Mouse (Mus musculus) hindbrain, postnatal 0 days (tissue): ENCODE data around the gene Ak5. TPM values are rescaled to one million over a fixed set of nuclear protein-coding genes. Genes with fewer than 3 reads are reported as not detected.

Source experiments
- ATAC-seq: fragments of 200-750 bp; cut with Nextera tagmentation; 2 replicates; pipeline ENCODE4 v1.8.0; 2017; ENCODE audit warnings: mild to moderate bottlenecking, moderate TSS enrichment, moderate library complexity
- DNase-seq: peaks from one replicate; pipeline ENCODE4 v3.0.0-alpha.2; 2015; ENCODE audit warnings: low spot score
- H3K27ac ChIP-seq: fragments of 300-500 bp; sonication (generic); 2 replicates; pipeline ENCODE4 v1.5.1; 2014; ENCODE audit warnings: mild to moderate bottlenecking
- H3K27me3 ChIP-seq: fragments of 300-500 bp; sonication (generic); 2 replicates; pipeline ENCODE4 v1.6.1; 2014; ENCODE audit warnings: low read length, mixed read lengths; ENCODE audit not compliant: insufficient read depth
- H3K36me3 ChIP-seq: fragments of 300-500 bp; sonication (generic); 2 replicates; pipeline ENCODE4 v1.6.1; 2014; ENCODE audit warnings: low read length, mixed read lengths; ENCODE audit not compliant: insufficient read depth
- H3K4me1 ChIP-seq: fragments of 300-500 bp; sonication (generic); 2 replicates; pipeline ENCODE4 v1.6.1; 2014; ENCODE audit warnings: antibody characterized with exemption, low read length, mixed read lengths; ENCODE audit not compliant: insufficient read depth
- H3K4me2 ChIP-seq: fragments of 300-500 bp; sonication (generic); 2 replicates; pipeline ENCODE4 v1.6.1; 2014; ENCODE audit warnings: low read depth, mild to moderate bottlenecking, low read length, moderate library complexity, mixed read lengths
- H3K4me3 ChIP-seq: fragments of 300-500 bp; sonication (generic); 2 replicates; pipeline ENCODE4 v1.5.1; 2014; ENCODE audit warnings: low read length
- H3K9ac ChIP-seq: fragments of 300-500 bp; sonication (generic); replicated peaks from 2 replicates; pipeline ENCODE4 v1.6.1; 2014; ENCODE audit warnings: mild to moderate bottlenecking, low read length, moderate library complexity, mixed read lengths
- H3K9me3 ChIP-seq: fragments of 300-500 bp; sonication (generic); 2 replicates; pipeline ENCODE4 v1.6.1; 2016; ENCODE audit warnings: low read length, mixed read lengths
- CTCF ChIP-seq: IDR thresholded peaks from 2 replicates; pipeline ENCODE4 v1.5.1; 2016; ENCODE audit warnings: antibody characterized with exemption, control low read depth, low read depth
- WGBS: fragments of 180-500 bp; shearing (Covaris S2); extraction: QIAGEN DNeasy Blood & Tissue Kit; methylation state at CpG from one replicate; pipeline ENCODE4 v1.1.7; 2014; 5-methylcytosine and 5-hydroxymethylcytosine counted together
- polyA plus RNA-seq: library from polyadenylated mRNA; unstranded; fragments of >200 nt; fragmentation: Nextera tagmentation; extraction: Ambion mirVana; gene quantifications from 2 replicates; pipeline ENCODE4 v1.2.1, GENCODE M21; 2015
- total RNA-seq: library from RNA; depleted of rRNA; stranded (reverse); fragments of >200 nt; gene quantifications from 2 replicates; pipeline ENCODE4 v1.2.3, GENCODE M21; 2014

The Ak5 gene
- total and polyA plus RNA-seq, 2 experiments from 2014 or later: 14.8 to 18.8 TPM

GRCm38 (mm10) chr3:152651991-152652390 is 16.2 kb downstream of the Ak5 start:
- Histone ChIP-seq H3K9ac (no peak overlapping the region), H3K9me3 (no peaks in the 10 kb centered on the region), H3K36me3 (no peaks in the 10 kb centered on the region), H3K4me3 (no peak overlapping the region), H3K27ac (no peak overlapping the region), H3K4me1 (no peaks in the 10 kb centered on the region), H3K27me3 (no peaks in the 10 kb centered on the region), H3K4me2 (no peak overlapping the region)
- DNase-seq (no peak), ATAC-seq (no peak)
- TF ChIP-seq CTCF: no peak
- 80% methylated on average over 2 of the region's 2 CpGs for WGBS

- H3K4me3 ChIP-seq: no peak overlapping the region
- no peaks in the 10 kb centered on the region for H3K9me3 ChIP-seq
- no peak overlapping the region for H3K4me2 ChIP-seq
- no peaks in the 10 kb centered on the region for H3K27me3 ChIP-seq
- no peaks in the 10 kb centered on the region for H3K4me1 ChIP-seq
- ATAC-seq: no peak
- H3K27ac ChIP-seq: no peak overlapping the region
- 89% methylated on average over 5 of the region's 5 CpGs for WGBS
- no peaks in the 10 kb centered on the region for H3K36me3 ChIP-seq
- DNase-seq: no peak
- TF ChIP-seq CTCF: no peak
- no peak overlapping the region for H3K9ac ChIP-seq
Observed at GRCm38 (mm10) chr3:152644610-152645009, 23.6 kb downstream of the Ak5 start.

- Histone ChIP-seq H3K9ac (no peak overlapping the region), H3K4me1 (no peaks in the 10 kb centered on the region), H3K27me3 (no peaks in the 10 kb centered on the region), H3K9me3 (no peaks in the 10 kb centered on the region), H3K4me3 (no peak overlapping the region), H3K4me2 (no peak overlapping the region), H3K27ac (0 out of 2 replicates have a peak overlapping the region, but pooled peaks have one; percentile 7), H3K36me3 (no peaks in the 10 kb centered on the region)
- WGBS: 50% methylated on average over 10 of the region's 10 CpGs
- TF ChIP-seq CTCF: no peak
- peak; percentile 58 for DNase-seq
- no peak; the same call in none of the 2 replicates for ATAC-seq
Observed at GRCm38 (mm10) chr3:152625061-152625820, 42.9 kb downstream of the Ak5 start.

DNA sequence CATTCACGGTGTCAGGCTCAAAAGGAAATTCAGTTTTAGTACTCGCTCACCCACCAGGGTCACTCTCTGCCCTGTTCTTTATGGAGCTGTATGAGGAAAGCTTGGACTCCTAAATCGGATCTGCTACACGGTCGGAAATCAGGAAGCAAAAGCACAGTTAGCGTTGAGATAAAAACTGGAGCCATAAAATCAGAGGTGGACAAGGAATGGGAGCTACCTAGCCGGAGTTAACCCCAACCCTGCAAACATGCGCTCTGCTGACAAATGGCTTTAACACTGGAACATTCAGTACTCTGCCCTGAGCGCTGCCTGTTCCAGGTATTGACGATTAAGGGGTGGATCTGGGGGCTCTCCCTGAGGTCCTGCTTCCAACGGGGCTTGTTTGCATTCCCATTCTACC is 47.6 kb downstream of the Ak5 start:
- no peak for TF ChIP-seq CTCF
- H3K27ac ChIP-seq: no peak overlapping the region
- no peaks in the 10 kb centered on the region for H3K27me3 ChIP-seq
- DNase-seq: no peak
- no peak overlapping the region for H3K4me3 ChIP-seq
- H3K9me3 ChIP-seq: no peaks in the 10 kb centered on the region
- H3K36me3 ChIP-seq: no peaks in the 10 kb centered on the region
- no peak for ATAC-seq
- no peak overlapping the region for H3K9ac ChIP-seq
- H3K4me1 ChIP-seq: no peaks in the 10 kb centered on the region
- 30% methylated on average over 11 of the region's 11 CpGs for WGBS
- H3K4me2 ChIP-seq: no peak overlapping the region

DNA sequence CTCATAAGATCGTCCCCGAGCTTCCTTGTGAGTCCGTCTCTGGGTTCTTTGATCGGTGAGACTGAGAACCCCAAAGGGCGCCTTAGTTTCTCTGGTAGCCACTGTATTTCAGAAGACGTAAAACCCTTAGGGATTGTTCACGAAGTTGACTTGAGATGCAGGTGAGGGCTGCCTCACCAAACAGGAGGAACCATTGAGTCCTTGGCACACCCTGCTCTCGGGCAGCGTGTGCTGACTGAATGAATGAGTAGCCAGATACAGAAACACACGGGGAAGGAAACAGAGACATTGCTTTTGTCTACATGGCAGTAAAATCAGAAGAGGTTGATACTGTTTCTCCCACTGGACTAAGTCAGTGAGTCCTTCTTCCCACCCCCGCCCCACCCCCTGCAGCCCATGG is 48.1 kb downstream of the Ak5 start:
- ATAC-seq (no peak), DNase-seq (no peak)
- Histone ChIP-seq H3K9me3 (no peaks in the 10 kb centered on the region), H3K9ac (no peak overlapping the region), H3K4me2 (no peak overlapping the region), H3K27me3 (no peaks in the 10 kb centered on the region), H3K4me1 (no peaks in the 10 kb centered on the region), H3K36me3 (no peaks in the 10 kb centered on the region), H3K4me3 (no peak overlapping the region), H3K27ac (no peak overlapping the region)
- TF ChIP-seq CTCF: no peak
- WGBS: 71% methylated on average over 11 of the region's 11 CpGs

DNA sequence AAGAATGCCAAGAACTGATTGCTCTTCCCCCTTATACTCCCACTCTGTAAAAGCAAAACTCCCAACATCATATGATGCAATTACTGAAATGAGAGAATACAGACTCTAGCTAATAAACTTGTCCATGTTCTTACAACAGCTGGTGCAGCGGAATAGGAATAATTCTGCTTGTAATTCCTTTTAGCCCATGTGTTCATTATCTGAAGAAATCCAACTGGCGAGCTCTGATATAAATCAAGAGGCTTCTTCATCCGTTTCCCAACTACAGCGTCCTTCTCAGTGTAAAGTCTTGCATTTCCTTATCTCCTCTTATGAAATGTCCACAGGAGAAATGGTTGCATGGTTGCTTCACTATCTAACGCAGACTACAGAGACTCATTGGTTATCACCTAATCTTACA is 59.1 kb downstream of the Ak5 start:
- no peak overlapping the region for H3K9ac ChIP-seq
- no peaks in the 10 kb centered on the region for H3K27me3 ChIP-seq
- no peaks in the 10 kb centered on the region for H3K4me1 ChIP-seq
- H3K4me2 ChIP-seq: no peak overlapping the region
- ATAC-seq: no peak
- H3K4me3 ChIP-seq: no peak overlapping the region
- 89% methylated on average over 5 of the region's 5 CpGs for WGBS
- DNase-seq: no peak
- no peak for TF ChIP-seq CTCF
- H3K27ac ChIP-seq: no peak overlapping the region
- H3K9me3 ChIP-seq: no peaks in the 10 kb centered on the region
- no peaks in the 10 kb centered on the region for H3K36me3 ChIP-seq

GRCm38 (mm10) chr3:152605849-152606248 is 62.3 kb downstream of the Ak5 start:
- peak; percentile 53; the same call in 1 of the 2 replicates for ATAC-seq
- Histone ChIP-seq H3K9me3 (no peaks in the 10 kb centered on the region), H3K4me3 (no peak overlapping the region), H3K27ac (no peak overlapping the region), H3K9ac (no peak overlapping the region), H3K4me2 (no peak overlapping the region), H3K36me3 (no peaks in the 10 kb centered on the region), H3K4me1 (no peaks in the 10 kb centered on the region), H3K27me3 (no peaks in the 10 kb centered on the region)
- WGBS: 58% methylated on average over 11 of the region's 11 CpGs
- DNase-seq: peak; percentile 22
- TF ChIP-seq CTCF: no peak
